Comparison of ENCODE assay signal across 8 mouse cellular contexts in genomic region chr2:30357552-30358510, GRCm38 (mm10). TPM values are rescaled to one million over a fixed set of nuclear protein-coding genes. Genes with fewer than 3 reads are reported as not detected.
DNase-seq lines count a peak whose midpoint lies in the region; ATAC-seq and TF ChIP-seq lines count a peak whose summit lies in the region.

No protein-coding gene starts in this region.

- peak overlapping the region; percentile 84 for H3K27ac ChIP-seq in gastrocnemius, adult 2 months
- H3K27ac ChIP-seq in cortical plate, adult 2 months (ENCODE audit: insufficient read depth, low read length): peak overlapping the region; percentile 95
- H3K27ac ChIP-seq in heart, embryonic 15.5 days: peak overlapping the region; percentile 92
- no peak overlapping the region for H3K27ac ChIP-seq in macrophage
- peak overlapping the region; percentile 84 for H3K27ac ChIP-seq in stomach, embryonic 16.5 days (ENCODE audit: low read length)

- peak overlapping the region; percentile 96 for H3K4me2 ChIP-seq in heart, embryonic 15.5 days
- H3K4me2 ChIP-seq in stomach, embryonic 16.5 days (ENCODE audit: low read depth, low read length): peak overlapping the region; percentile 94

- 41% methylated on average over 8 of the region's 8 CpGs for WGBS in heart, embryonic 15.5 days
- 82% methylated on average over 8 of the region's 8 CpGs for WGBS in macrophage (ENCODE audit: missing documents)
- 40% methylated on average over 8 of the region's 8 CpGs for WGBS in stomach, embryonic 16.5 days

- H3K4me1 ChIP-seq in cortical plate, adult 2 months (ENCODE audit: control insufficient read depth, insufficient read depth, low read length): peaks cover 17% of the 10 kb centered on the region
- peaks cover 41% of the 10 kb centered on the region for H3K4me1 ChIP-seq in heart, embryonic 15.5 days (replicated peaks)
- H3K4me1 ChIP-seq in stomach, embryonic 16.5 days (ENCODE audit: control insufficient read depth, insufficient read depth, low read length): peaks cover 38% of the 10 kb centered on the region

- intact Hi-C loops in gastrocnemius, adult 2 months (cut with DNase I): loop anchor here (5.0 kb wide), 1 partner anchor 71 kb away; the partner anchor contains the start of genes Dolk and Nup188

- peak overlapping the region; percentile 84 for H3K9ac ChIP-seq in heart, embryonic 15.5 days
- peak overlapping the region; percentile 86 for H3K9ac ChIP-seq in stomach, embryonic 16.5 days (ENCODE audit: low read length)

- H3K36me3 ChIP-seq in heart, embryonic 15.5 days: peaks cover 14% of the 10 kb centered on the region; the same call in 1 of the 2 replicates
- peaks cover 12% of the 10 kb centered on the region for H3K36me3 ChIP-seq in macrophage (ENCODE audit: inconsistent target)
- H3K36me3 ChIP-seq in stomach, embryonic 16.5 days (ENCODE audit: control insufficient read depth, insufficient read depth, low read length): no peaks in the 10 kb centered on the region

- peaks cover 14% of the 10 kb centered on the region; the same call in 1 of the 2 replicates for H3K79me2 ChIP-seq in macrophage (ENCODE audit: inconsistent target)

- peak; percentile 47 for DNase-seq in gastrocnemius, adult 2 months
- DNase-seq in gastrocnemius, adult 18-20 months (ENCODE audit: low spot score): no peak
- peak; percentile 12 for DNase-seq in A20 (ENCODE audit: low read depth, low spot score)

- H3K9me3 ChIP-seq in heart, embryonic 15.5 days (replicated peaks): no peaks in the 10 kb centered on the region
- no peaks in the 10 kb centered on the region for H3K9me3 ChIP-seq in stomach, embryonic 16.5 days (replicated peaks; ENCODE audit: control insufficient read depth, low read length)

- no peak for TF ChIP-seq POLR2A in cortical plate, adult 2 months (IDR thresholded peaks at IDR 0.05; ENCODE audit: extremely low read depth, insufficient read depth, low read length)

- ATAC-seq in heart, embryonic 15.5 days (replicated peaks; ENCODE audit: insufficient number of reproducible peaks, insufficient read depth, low FRiP score, low read depth): 0 out of 2 replicates have a peak, but pooled peaks have one; percentile 23
- 0 out of 2 replicates have a peak, but pooled peaks have one; percentile 1 for ATAC-seq in stomach, embryonic 16.5 days (ENCODE audit: insufficient read depth, low FRiP score)
- no peak for ATAC-seq in monocyte, adult 5-6 weeks (replicated peaks; ENCODE audit: insufficient number of reproducible peaks, low FRiP score, low TSS enrichment, poor library complexity, severe bottlenecking)

- no peak for TF ChIP-seq CTCF in gastrocnemius, adult 2 months (IDR thresholded peaks at IDR 0.05)
- no peak for TF ChIP-seq CTCF in cortical plate, adult 2 months (IDR thresholded peaks at IDR 0.05; ENCODE audit: extremely low read depth, insufficient read depth, low read length)

- H3K27me3 ChIP-seq in heart, embryonic 15.5 days: no peaks in the 10 kb centered on the region
- no peaks in the 10 kb centered on the region for H3K27me3 ChIP-seq in stomach, embryonic 16.5 days (ENCODE audit: control insufficient read depth, insufficient read depth, low read length)

- H3K4me3 ChIP-seq in gastrocnemius, adult 2 months: peak overlapping the region; percentile 96
- peak overlapping the region; percentile 86 for H3K4me3 ChIP-seq in cortical plate, adult 2 months (ENCODE audit: insufficient read depth, low read length)
- peak overlapping the region; percentile 89 for H3K4me3 ChIP-seq in heart, embryonic 15.5 days
- peak overlapping the region; percentile 44 for H3K4me3 ChIP-seq in macrophage (ENCODE audit: inconsistent target)
- peak overlapping the region; percentile 81 for H3K4me3 ChIP-seq in stomach, embryonic 16.5 days (replicated peaks; ENCODE audit: low read length)

RNA-seq across cellular contexts. Expression of gene Sh3glb2, which starts 1.3 kb away (rescaled TPM):
- 10 to 100 TPM; 12.7 to 18.8 TPM for total RNA-seq in gastrocnemius, adult 2 months (2021)
- 10 to 100 TPM; 15.7 to 17.5 TPM for total RNA-seq in gastrocnemius, adult 18-20 months (2021)
- 520 and 530 TPM in 2 replicates for polyA plus RNA-seq in cortical plate, adult 2 months (2012; rRNA removed)
- polyA plus RNA-seq in heart, embryonic 15.5 days (2015; fragmentation: Nextera tagmentation; extraction: Ambion mirVana): 105 and 140 TPM in 2 replicates
- total RNA-seq in macrophage (2018; cell fraction: chromatin; rRNA removed): 100 to 1,000 TPM in 11 of 26 experiments, 10 to 100 TPM in 15; 25.4 to 161 (median 85.8) TPM
- total RNA-seq in macrophage (2018; cell fraction: cytosol; rRNA removed): 10 to 100 TPM; 21.0 to 34.8 (median 27.6) TPM
- 10 to 100 TPM; 17.9 to 95.1 (median 49.4) TPM for total RNA-seq in macrophage (2018; cell fraction: nucleus; rRNA removed)
- polyA plus RNA-seq in macrophage (2018): 24.8 to 34.0 TPM (median 33.1 TPM) in 3 replicates
- 107 and 118 TPM in 2 replicates for polyA plus RNA-seq in stomach, embryonic 16.5 days (2015; fragmentation: Nextera tagmentation; extraction: Ambion mirVana)
- total RNA-seq in monocyte, adult 5-6 weeks (2017): 34.7 to 65.9 TPM (median 40.3 TPM) in 3 replicates

RNA-seq across cellular contexts. Expression of gene Miga2, which starts 6.2 kb away (rescaled TPM):
- total RNA-seq in gastrocnemius, adult 2 months (2021): 10 to 100 TPM; 15.5 to 39.0 TPM
- 10 to 100 TPM; 24.8 to 31.0 TPM for total RNA-seq in gastrocnemius, adult 18-20 months (2021)
- 85.6 and 97.0 TPM in 2 replicates for polyA plus RNA-seq in cortical plate, adult 2 months (2012; rRNA removed)
- polyA plus RNA-seq in heart, embryonic 15.5 days (2015; fragmentation: Nextera tagmentation; extraction: Ambion mirVana): 32.6 and 35.5 TPM in 2 replicates
- 10 to 100 TPM in 18 of 26 experiments, 1 to 10 TPM in 8; 2.6 to 42.5 (median 15.0) TPM for total RNA-seq in macrophage (2018; cell fraction: chromatin; rRNA removed)
- 1 to 10 TPM; 2.3 to 7.8 (median 4.8) TPM for total RNA-seq in macrophage (2018; cell fraction: cytosol; rRNA removed)
- total RNA-seq in macrophage (2018; cell fraction: nucleus; rRNA removed): 10 to 100 TPM in 13 of 26 experiments, 1 to 10 TPM in 13; 2.4 to 26.8 (median 9.4) TPM
- polyA plus RNA-seq in macrophage (2018): 2.4 to 7.5 TPM (median 4.1 TPM) in 3 replicates
- polyA plus RNA-seq in stomach, embryonic 16.5 days (2015; fragmentation: Nextera tagmentation; extraction: Ambion mirVana): 26.2 and 26.3 TPM in 2 replicates
- total RNA-seq in monocyte, adult 5-6 weeks (2017): 6.9 to 14.1 TPM in 2 of 3 replicates, not detected in the other

RNA-seq across cellular contexts. Expression of gene Dolpp1, which starts 34.2 kb away (rescaled TPM):
- total RNA-seq in gastrocnemius, adult 2 months (2021): 1 to 10 TPM; 5.3 to 6.1 TPM
- 1 to 10 TPM; 4.9 to 6.9 TPM for total RNA-seq in gastrocnemius, adult 18-20 months (2021)
- 32.0 and 35.5 TPM in 2 replicates for polyA plus RNA-seq in cortical plate, adult 2 months (2012; rRNA removed)
- 19.5 and 25.2 TPM in 2 replicates for polyA plus RNA-seq in heart, embryonic 15.5 days (2015; fragmentation: Nextera tagmentation; extraction: Ambion mirVana)
- 10 to 100 TPM in 17 of 26 experiments, 1 to 10 TPM in 9; 2.1 to 42.4 (median 19.5) TPM for total RNA-seq in macrophage (2018; cell fraction: chromatin; rRNA removed)
- 10 to 100 TPM in 23 of 26 experiments, 1 to 10 TPM in 3; 5.4 to 23.8 (median 16.5) TPM for total RNA-seq in macrophage (2018; cell fraction: cytosol; rRNA removed)
- total RNA-seq in macrophage (2018; cell fraction: nucleus; rRNA removed): 10 to 100 TPM in 23 of 26 experiments, 1 to 10 TPM in 3; 4.6 to 53.0 (median 19.3) TPM
- 18.7 to 21.3 TPM (median 18.7 TPM) in 3 replicates for polyA plus RNA-seq in macrophage (2018)
- 39.0 and 45.8 TPM in 2 replicates for polyA plus RNA-seq in stomach, embryonic 16.5 days (2015; fragmentation: Nextera tagmentation; extraction: Ambion mirVana)
- 11.3 to 25.4 TPM (median 19.3 TPM) in 3 replicates for total RNA-seq in monocyte, adult 5-6 weeks (2017)

RNA-seq across cellular contexts. Expression of gene Crat, which starts 57.8 kb away (rescaled TPM):
- total RNA-seq in gastrocnemius, adult 2 months (2021): 100 to 1,000 TPM; 362 to 422 TPM
- total RNA-seq in gastrocnemius, adult 18-20 months (2021): 100 to 1,000 TPM; 378 to 382 TPM
- polyA plus RNA-seq in cortical plate, adult 2 months (2012; rRNA removed): 44.7 and 50.9 TPM in 2 replicates
- polyA plus RNA-seq in heart, embryonic 15.5 days (2015; fragmentation: Nextera tagmentation; extraction: Ambion mirVana): 108 and 109 TPM in 2 replicates
- 10 to 100 TPM in 23 of 26 experiments, 1 to 10 TPM in 3; 5.1 to 67.3 (median 23.7) TPM for total RNA-seq in macrophage (2018; cell fraction: chromatin; rRNA removed)
- total RNA-seq in macrophage (2018; cell fraction: cytosol; rRNA removed): 10 to 100 TPM; 28.0 to 69.0 (median 38.0) TPM
- 10 to 100 TPM in 25 of 26 experiments, 1 to 10 TPM in 1; 9.1 to 56.5 (median 24.8) TPM for total RNA-seq in macrophage (2018; cell fraction: nucleus; rRNA removed)
- 37.2 to 68.4 TPM (median 59.5 TPM) in 3 replicates for polyA plus RNA-seq in macrophage (2018)
- 27.7 and 29.0 TPM in 2 replicates for polyA plus RNA-seq in stomach, embryonic 16.5 days (2015; fragmentation: Nextera tagmentation; extraction: Ambion mirVana)
- 5.1 to 16.4 TPM (median 6.8 TPM) in 3 replicates for total RNA-seq in monocyte, adult 5-6 weeks (2017)

RNA-seq across cellular contexts. Expression of gene Ptpa, which starts 58.0 kb away (rescaled TPM):
- total RNA-seq in gastrocnemius, adult 2 months (2021): 10 to 100 TPM; 48.9 to 86.1 TPM
- total RNA-seq in gastrocnemius, adult 18-20 months (2021): 10 to 100 TPM; 62.9 to 65.1 TPM
- 167 and 176 TPM in 2 replicates for polyA plus RNA-seq in cortical plate, adult 2 months (2012; rRNA removed)
- 102 and 119 TPM in 2 replicates for polyA plus RNA-seq in heart, embryonic 15.5 days (2015; fragmentation: Nextera tagmentation; extraction: Ambion mirVana)
- 100 to 1,000 TPM in 11 of 26 experiments, 10 to 100 TPM in 15; 20.3 to 162 (median 87.2) TPM for total RNA-seq in macrophage (2018; cell fraction: chromatin; rRNA removed)
- total RNA-seq in macrophage (2018; cell fraction: cytosol; rRNA removed): 100 to 1,000 TPM in 12 of 26 experiments, 10 to 100 TPM in 14; 72.0 to 130 (median 96.1) TPM
- 100 to 1,000 TPM in 12 of 26 experiments, 10 to 100 TPM in 14; 38.4 to 151 (median 88.4) TPM for total RNA-seq in macrophage (2018; cell fraction: nucleus; rRNA removed)
- 54.9 to 121 TPM (median 116 TPM) in 3 replicates for polyA plus RNA-seq in macrophage (2018)
- 138 and 146 TPM in 2 replicates for polyA plus RNA-seq in stomach, embryonic 16.5 days (2015; fragmentation: Nextera tagmentation; extraction: Ambion mirVana)
- total RNA-seq in monocyte, adult 5-6 weeks (2017): 23.0 to 45.8 TPM (median 34.5 TPM) in 3 replicates

Comparison
In these comparisons a context has a peak if more than half of its experiments do, and no peak if none do; other contexts are left out.
1. H3K4me3 ChIP-seq: peak in every context shown above with its lines; median percentile 96 in gastrocnemius, adult 2 months; 89 in heart, embryonic 15.5 days; 86 in cortical plate, adult 2 months; 81 in stomach, embryonic 16.5 days; 44 in macrophage.